Mouse (Mus musculus) ES-Bruce4 (cell line): Measurements from ENCODE around the gene Utp4.
"Not testable (repeated sequence)": the region's sequence is repeated elsewhere in the genome, so short reads cannot be mapped to it uniquely, and the experiment has no call there.

Experiments
- CTCF ChIP-seq: IDR thresholded peaks from one replicate; pipeline ENCODE4 v1.8.1; 2011; ENCODE audit warnings: low read depth, low read length
- EP300 ChIP-seq: IDR thresholded peaks from 2 replicates; pipeline ENCODE4 v1.6.1; 2011; ENCODE audit warnings: low read depth, low read length; ENCODE audit not compliant: insufficient read depth

DNA sequence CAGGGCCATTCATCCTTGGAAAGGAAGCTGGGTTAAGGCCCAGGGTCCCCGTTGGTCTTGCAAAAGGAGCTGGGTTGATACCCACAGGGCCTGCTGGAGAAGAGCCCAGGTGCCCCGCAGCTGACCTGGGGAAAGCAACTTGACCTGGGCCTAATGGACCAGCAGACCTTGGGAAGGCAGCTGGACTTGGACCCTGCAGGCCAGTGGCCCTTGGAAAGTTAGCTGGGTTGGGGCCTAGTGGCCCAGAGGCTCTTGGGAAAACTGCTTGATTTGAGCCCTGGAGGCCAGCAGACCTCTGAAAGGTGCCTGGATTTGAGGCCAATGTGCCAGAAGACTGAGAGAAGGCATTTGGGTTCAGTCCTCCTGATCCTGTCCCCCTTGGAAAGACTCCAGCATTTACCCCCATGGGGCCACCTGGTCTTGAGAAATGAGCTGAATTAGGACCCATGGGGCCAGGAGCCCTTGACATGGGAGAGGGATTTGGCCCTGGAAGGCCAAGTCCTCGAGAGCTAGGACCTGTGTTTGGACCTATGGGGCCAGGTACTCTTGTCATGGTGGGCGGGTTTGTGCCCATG lies 8.5 kb upstream of the Utp4 start:
- not testable (repeated sequence) for TF ChIP-seq EP300, CTCF
